Mouse (Mus musculus): ENCODE measurements around the gene Pth2r. TPM values are rescaled to one million over a fixed set of nuclear protein-coding genes. Genes with fewer than 3 reads are reported as not detected.

Gene Pth2r
- total RNA-seq, 4 experiments from 2014 or later: not detected

Other genes with a start within 250 kb of the Pth2r start
- gene Akr1cl, start 249.3 kb upstream of the Pth2r start, total RNA-seq (2022): under 1 TPM in 1 of 4 experiments, not detected in 3; 0.37 TPM
- gene Cryge, start 230.9 kb upstream of the Pth2r start, total RNA-seq (2022): not detected
- gene Crygd, start 218.6 kb upstream of the Pth2r start, total RNA-seq (2022): not detected
- not detected for gene Crygc, start 208.4 kb upstream of the Pth2r start, total RNA-seq (2022)
- gene Crygb, start 199.8 kb upstream of the Pth2r start, total RNA-seq (2022): not detected
- gene Cryga, start 178.7 kb upstream of the Pth2r start, total RNA-seq (2022): not detected
- not detected for gene Gm28845, start 162.5 kb upstream of the Pth2r start, total RNA-seq (2022)
- not detected for gene D630023F18Rik, start 158.8 kb upstream of the Pth2r start, total RNA-seq (2022)
- gene Idh1, start 95.6 kb upstream of the Pth2r start, total RNA-seq (2022): 100 to 1,000 TPM in 1 of 4 experiments, 10 to 100 TPM in 3; 65.2 to 106 (median 92.3) TPM
- 10 to 100 TPM in 1 of 4 experiments, 1 to 10 TPM in 3; 9.8 to 11.8 (median 9.9) TPM for gene Pikfyve, start 95.4 kb upstream of the Pth2r start, total RNA-seq (2022)

Data from heart, adult 8-10 months (tissue).